Mouse (Mus musculus): ENCODE data around the gene Klhl29. TPM values are rescaled to one million over a fixed set of nuclear protein-coding genes. Genes with fewer than 3 reads are reported as not detected.

The Klhl29 gene
- polyA plus RNA-seq, 1 experiment = not detected

GRCm38 (mm10) chr12:5269061-5269460 lies 106.4 kb downstream of the Klhl29 start:
- TF ChIP-seq CEBPB (IDR thresholded peaks at IDR 0.05; ENCODE audit: low read depth) = no peak
- no peak for TF ChIP-seq MAX (IDR thresholded peaks at IDR 0.05)
- TF ChIP-seq MYOD1 (IDR thresholded peaks at IDR 0.05; ENCODE audit: control insufficient read depth, insufficient read length, low read depth) = no peak
- no peak for TF ChIP-seq FOSL1 (IDR thresholded peaks at IDR 0.05; ENCODE audit: insufficient read depth, low read length, poor library complexity, severe bottlenecking)
- TF ChIP-seq MYOG (IDR thresholded peaks at IDR 0.05; ENCODE audit: control insufficient read depth, extremely low read depth, insufficient read length) = no peak
- no peak for TF ChIP-seq USF1 (IDR thresholded peaks at IDR 0.05; ENCODE audit: low read depth)
- no peak for TF ChIP-seq CTCF (IDR thresholded peaks at IDR 0.05; ENCODE audit: control insufficient read depth, insufficient read depth, insufficient read length)
- Histone ChIP-seq H3K79me2 (ENCODE audit: control insufficient read depth, insufficient read depth) (no peaks in the 10 kb centered on the region), H3K79me3 (ENCODE audit: low read depth) (no peaks in the 10 kb centered on the region), H3K36me3 (ENCODE audit: control insufficient read depth, insufficient read depth) (no peaks in the 10 kb centered on the region), H3ac (ENCODE audit: control insufficient read depth, insufficient read length, low read depth) (no peak overlapping the region), H3K27me3 (ENCODE audit: control insufficient read depth, insufficient read depth, insufficient read length) (no peaks in the 10 kb centered on the region), H3K4me3 (ENCODE audit: insufficient read depth, poor library complexity, severe bottlenecking) (no peak overlapping the region)

GRCm38 (mm10) chr12:5268188-5268612 lies 107.3 kb downstream of the Klhl29 start:
- Histone ChIP-seq H3K79me2 (ENCODE audit: control insufficient read depth, insufficient read depth) (no peaks in the 10 kb centered on the region), H3K79me3 (ENCODE audit: low read depth) (no peaks in the 10 kb centered on the region), H3K4me3 (ENCODE audit: insufficient read depth, poor library complexity, severe bottlenecking) (no peak overlapping the region), H3K27me3 (ENCODE audit: control insufficient read depth, insufficient read depth, insufficient read length) (no peaks in the 10 kb centered on the region), H3K36me3 (ENCODE audit: control insufficient read depth, insufficient read depth) (no peaks in the 10 kb centered on the region), H3ac (ENCODE audit: control insufficient read depth, insufficient read length, low read depth) (no peak overlapping the region)
- no peak for TF ChIP-seq CEBPB (IDR thresholded peaks at IDR 0.05; ENCODE audit: low read depth)
- TF ChIP-seq MYOD1 (IDR thresholded peaks at IDR 0.05; ENCODE audit: control insufficient read depth, insufficient read length, low read depth) = no peak
- TF ChIP-seq USF1 (IDR thresholded peaks at IDR 0.05; ENCODE audit: low read depth) = no peak

DNA sequence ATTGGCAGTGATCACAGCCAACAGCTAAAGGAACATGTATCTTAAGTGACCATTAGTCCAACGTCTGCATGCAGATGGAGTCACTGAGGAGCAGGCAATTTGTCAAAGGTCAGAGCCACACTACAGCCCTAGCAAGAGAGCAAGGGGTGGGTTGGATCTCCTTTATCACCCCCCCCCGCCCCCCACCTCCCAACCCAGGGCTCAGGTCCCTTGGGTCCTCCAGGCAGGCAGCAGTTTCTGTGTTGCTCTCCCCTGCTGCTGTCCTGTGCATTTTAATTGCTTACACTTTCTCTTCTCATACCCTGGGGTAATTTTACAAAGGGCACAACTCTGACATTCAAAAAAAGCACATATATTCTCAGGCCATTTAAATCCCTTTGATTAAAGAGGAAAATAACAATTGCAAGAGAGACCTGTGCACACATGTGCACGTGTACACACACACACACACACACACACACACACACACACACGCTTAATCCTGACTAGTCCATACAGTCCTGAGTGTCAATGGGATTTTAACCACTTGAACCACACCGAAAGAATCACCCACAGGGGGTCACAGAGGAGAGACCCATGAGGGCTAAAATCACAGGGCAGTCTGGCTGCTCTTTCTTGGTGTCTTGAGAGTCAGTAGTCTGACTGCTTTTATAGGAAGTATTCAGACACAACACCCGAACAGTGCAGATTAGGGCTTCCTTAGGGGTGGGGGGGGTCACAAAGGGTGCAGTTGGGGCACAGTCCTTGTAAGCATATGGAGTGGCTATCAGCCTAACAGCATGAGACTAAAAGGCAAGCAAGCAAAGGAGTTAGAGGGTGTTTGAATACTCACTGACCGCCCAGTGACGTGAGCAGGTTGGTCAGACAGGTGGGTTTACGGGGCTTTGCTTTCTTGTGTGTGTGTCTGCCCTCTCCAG lies 108.0 kb downstream of the Klhl29 start:
- Histone ChIP-seq H3K27me3 (ENCODE audit: control insufficient read depth, insufficient read depth, insufficient read length) (no peaks in the 10 kb centered on the region), H3K79me2 (ENCODE audit: control insufficient read depth, insufficient read depth) (no peaks in the 10 kb centered on the region), H3K4me3 (ENCODE audit: insufficient read depth, poor library complexity, severe bottlenecking) (no peak overlapping the region), H3ac (ENCODE audit: control insufficient read depth, insufficient read length, low read depth) (no peak overlapping the region), H3K79me3 (ENCODE audit: low read depth) (no peaks in the 10 kb centered on the region), H3K36me3 (ENCODE audit: control insufficient read depth, insufficient read depth) (no peaks in the 10 kb centered on the region)
- TF ChIP-seq USF1 (IDR thresholded peaks at IDR 0.05; ENCODE audit: low read depth) (no peak), CTCF (IDR thresholded peaks at IDR 0.05; ENCODE audit: control insufficient read depth, insufficient read depth, insufficient read length) (no peak), MYOD1 (IDR thresholded peaks at IDR 0.05; ENCODE audit: control insufficient read depth, insufficient read length, low read depth) (no peak), MAX (IDR thresholded peaks at IDR 0.05) (no peak), MYOG (IDR thresholded peaks at IDR 0.05; ENCODE audit: control insufficient read depth, extremely low read depth, insufficient read length) (no peak), FOSL1 (IDR thresholded peaks at IDR 0.05; ENCODE audit: insufficient read depth, low read length, poor library complexity, severe bottlenecking) (no peak), CEBPB (IDR thresholded peaks at IDR 0.05; ENCODE audit: low read depth) (no peak)

GRCm38 (mm10) chr12:5266773-5267172 lies 108.7 kb downstream of the Klhl29 start:
- no peaks in the 10 kb centered on the region for H3K79me2 ChIP-seq (ENCODE audit: control insufficient read depth, insufficient read depth)
- no peaks in the 10 kb centered on the region for H3K79me3 ChIP-seq (ENCODE audit: low read depth)
- H3K27me3 ChIP-seq (ENCODE audit: control insufficient read depth, insufficient read depth, insufficient read length) = no peaks in the 10 kb centered on the region
- H3ac ChIP-seq (ENCODE audit: control insufficient read depth, insufficient read length, low read depth) = no peak overlapping the region
- TF ChIP-seq MAX (IDR thresholded peaks at IDR 0.05) (no peak), CTCF (IDR thresholded peaks at IDR 0.05; ENCODE audit: control insufficient read depth, insufficient read depth, insufficient read length) (no peak), MYOG (IDR thresholded peaks at IDR 0.05; ENCODE audit: control insufficient read depth, extremely low read depth, insufficient read length) (no peak), MYOD1 (IDR thresholded peaks at IDR 0.05; ENCODE audit: control insufficient read depth, insufficient read length, low read depth) (no peak), FOSL1 (IDR thresholded peaks at IDR 0.05; ENCODE audit: insufficient read depth, low read length, poor library complexity, severe bottlenecking) (no peak), CEBPB (IDR thresholded peaks at IDR 0.05; ENCODE audit: low read depth) (no peak), USF1 (IDR thresholded peaks at IDR 0.05; ENCODE audit: low read depth) (no peak)
- H3K4me3 ChIP-seq (ENCODE audit: insufficient read depth, poor library complexity, severe bottlenecking) = no peak overlapping the region
- no peaks in the 10 kb centered on the region for H3K36me3 ChIP-seq (ENCODE audit: control insufficient read depth, insufficient read depth)

GRCm38 (mm10) chr12:5261476-5261875 lies 114.0 kb downstream of the Klhl29 start:
- Histone ChIP-seq H3K79me3 (ENCODE audit: low read depth) (no peaks in the 10 kb centered on the region), H3ac (ENCODE audit: control insufficient read depth, insufficient read length, low read depth) (no peak overlapping the region)

More at GRCm38 (mm10) chr12:5261476-5261875, 114.0 kb downstream of the Klhl29 start:
- H3K4me3 ChIP-seq (ENCODE audit: insufficient read depth, poor library complexity, severe bottlenecking) = no peak overlapping the region
- H3K27me3 ChIP-seq (ENCODE audit: control insufficient read depth, insufficient read depth, insufficient read length) = no peaks in the 10 kb centered on the region
- TF ChIP-seq CTCF (IDR thresholded peaks at IDR 0.05; ENCODE audit: control insufficient read depth, insufficient read depth, insufficient read length) (no peak), MAX (IDR thresholded peaks at IDR 0.05) (no peak), MYOD1 (IDR thresholded peaks at IDR 0.05; ENCODE audit: control insufficient read depth, insufficient read length, low read depth) (no peak), MYOG (IDR thresholded peaks at IDR 0.05; ENCODE audit: control insufficient read depth, extremely low read depth, insufficient read length) (no peak), FOSL1 (IDR thresholded peaks at IDR 0.05; ENCODE audit: insufficient read depth, low read length, poor library complexity, severe bottlenecking) (no peak), USF1 (IDR thresholded peaks at IDR 0.05; ENCODE audit: low read depth) (no peak), CEBPB (IDR thresholded peaks at IDR 0.05; ENCODE audit: low read depth) (no peak)
- H3K79me2 ChIP-seq (ENCODE audit: control insufficient read depth, insufficient read depth) = no peaks in the 10 kb centered on the region
- no peaks in the 10 kb centered on the region for H3K36me3 ChIP-seq (ENCODE audit: control insufficient read depth, insufficient read depth)

Data from C2C12 (cell line).